Mouse (Mus musculus): Measurements from ENCODE around the gene Ptpn14.

DNA sequence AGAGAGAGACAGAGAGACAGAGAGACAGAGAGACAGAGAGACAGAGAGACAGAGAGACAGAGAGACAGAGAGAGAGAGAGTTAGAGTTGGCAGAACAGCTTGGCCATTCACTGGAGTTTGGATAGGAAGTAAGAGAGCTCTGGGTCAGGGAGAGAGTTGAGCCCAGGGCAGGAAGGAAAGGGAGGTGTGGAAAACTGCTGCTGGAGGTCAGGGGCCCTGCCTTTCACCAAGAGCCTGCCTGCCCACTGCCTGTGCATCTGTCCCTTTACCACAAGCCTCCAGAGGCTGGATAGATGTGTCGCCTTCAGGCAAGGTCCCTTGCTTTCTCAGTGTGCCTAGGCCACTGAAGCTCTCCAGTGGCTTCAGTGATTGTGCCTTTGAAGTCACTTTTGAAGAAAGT, 46.7 kb downstream of the Ptpn14 start:
- TF ChIP-seq CHD2 (IDR thresholded peaks at IDR 0.05; ENCODE audit: low read depth, low read length) (no peak), HCFC1 (IDR thresholded peaks at IDR 0.05; ENCODE audit: borderline replicate concordance, insufficient read depth, low read length) (no peak), ZC3H11A (IDR thresholded peaks at IDR 0.05; ENCODE audit: borderline replicate concordance, low read depth, low read length) (no peak), MAFK (IDR thresholded peaks at IDR 0.05; ENCODE audit: insufficient read depth, low read depth, low read length) (no peak), ZNF384 (IDR thresholded peaks at IDR 0.05; ENCODE audit: low read depth, low read length) (no peak)
